Mouse (Mus musculus) hindbrain, embryonic 16.5 days (tissue): Measurements from ENCODE around the gene Gm45062. TPM values are rescaled to one million over a fixed set of nuclear protein-coding genes. Genes with fewer than 3 reads are reported as not detected.
A peak's percentile ranks its signal among the peaks of the same experiment; 100 is the strongest.

Experiments used
- ATAC-seq: fragments of 200-750 bp; cut with Nextera tagmentation; 2 replicates; pipeline ENCODE4 v1.8.0; 2017; ENCODE audit warnings: moderate TSS enrichment, moderate library complexity
- H3K27ac ChIP-seq: fragments of 300-500 bp; sonication (generic); 2 replicates; pipeline ENCODE4 v1.5.1; 2014; ENCODE audit warnings: low read depth, mild to moderate bottlenecking, control low read depth, low read length, moderate library complexity
- H3K27me3 ChIP-seq: fragments of 300-500 bp; sonication (generic); replicated peaks from 2 replicates; pipeline ENCODE4 v1.6.1; 2014; ENCODE audit warnings: low read length; ENCODE audit not compliant: control insufficient read depth, insufficient read depth
- H3K36me3 ChIP-seq: fragments of 300-500 bp; sonication (generic); 2 replicates; pipeline ENCODE4 v1.6.1; 2014; ENCODE audit warnings: mild to moderate bottlenecking, low read length, moderate library complexity, mixed read lengths; ENCODE audit not compliant: control insufficient read depth, insufficient read depth
- H3K4me1 ChIP-seq: fragments of 300-500 bp; sonication (generic); 2 replicates; pipeline ENCODE4 v1.6.1; 2014; ENCODE audit warnings: low read depth, low read length; ENCODE audit not compliant: control insufficient read depth, insufficient read depth
- H3K4me2 ChIP-seq: fragments of 300-500 bp; sonication (generic); 2 replicates; pipeline ENCODE4 v1.6.1; 2014; ENCODE audit warnings: mild to moderate bottlenecking, low read length, control low read depth, moderate library complexity
- H3K4me3 ChIP-seq: fragments of 300-500 bp; sonication (generic); 2 replicates; pipeline ENCODE4 v1.5.1; 2014; ENCODE audit warnings: mild to moderate bottlenecking, low read length, control low read depth, moderate library complexity
- H3K9ac ChIP-seq: fragments of 300-500 bp; sonication (generic); 2 replicates; pipeline ENCODE4 v1.6.1; 2014; ENCODE audit warnings: low read depth, mild to moderate bottlenecking, control low read depth, low read length, moderate library complexity
- H3K9me3 ChIP-seq: fragments of 300-500 bp; sonication (generic); 2 replicates; pipeline ENCODE4 v1.6.1; 2014; ENCODE audit warnings: mild to moderate bottlenecking, low read length, moderate library complexity; ENCODE audit not compliant: control insufficient read depth
- WGBS: fragments of 180-500 bp; shearing (Covaris S2); extraction: QIAGEN DNeasy Blood & Tissue Kit; methylation state at CpG from one replicate; pipeline ENCODE4 v1.1.7; 2014; 5-methylcytosine and 5-hydroxymethylcytosine counted together
- polyA plus RNA-seq: library from polyadenylated mRNA; unstranded; fragments of >200 nt; fragmentation: Nextera tagmentation; extraction: Ambion mirVana; gene quantifications from 2 replicates; pipeline ENCODE4 v1.2.1, GENCODE M21; 2015

Gm45062 gene
- polyA plus RNA-seq, 1 experiment from 2014 or later, result 11.1 TPM

DNA sequence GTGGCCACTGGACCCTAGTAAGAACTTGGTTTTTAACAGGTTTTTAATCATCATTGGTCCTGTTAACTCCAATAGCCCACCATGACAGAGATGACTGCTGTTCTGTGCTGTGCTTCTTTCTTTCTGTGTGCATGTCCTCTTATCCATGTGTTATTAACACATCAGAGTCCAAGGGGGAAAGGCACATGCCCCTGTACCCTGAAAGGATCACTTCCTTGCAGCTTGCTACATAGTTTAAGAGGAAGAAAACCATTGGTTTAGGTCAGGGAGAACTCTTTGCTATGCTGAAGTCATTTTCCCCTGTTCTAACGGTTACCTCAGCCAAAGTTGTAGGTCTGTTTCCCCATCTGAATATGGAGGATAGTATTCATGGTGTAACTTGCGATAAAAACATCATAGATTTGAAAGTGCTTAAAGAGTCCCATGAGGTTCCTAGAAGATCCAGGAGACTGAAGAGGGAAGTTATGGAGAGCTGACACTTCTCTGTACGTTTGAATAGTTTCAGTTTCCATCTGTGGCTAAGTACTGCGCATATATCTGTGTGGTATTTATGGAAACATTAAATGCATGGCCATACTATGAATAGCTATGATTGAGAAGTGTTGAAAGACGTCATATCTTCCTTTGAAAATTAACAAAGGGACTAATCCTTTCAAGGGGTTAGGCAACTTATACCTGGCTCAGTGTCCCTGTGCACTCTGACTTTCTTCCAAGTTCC, 236.0 kb downstream of the Gm45062 start:
- no peaks in the 10 kb centered on the region; the same call in 1 of the 2 replicates for H3K9me3 ChIP-seq
- H3K9ac ChIP-seq, result no peak overlapping the region
- no peaks in the 10 kb centered on the region for H3K4me1 ChIP-seq
- H3K27ac ChIP-seq, result no peak overlapping the region
- H3K27me3 ChIP-seq, result no peaks in the 10 kb centered on the region
- no peak for ATAC-seq
- no peaks in the 10 kb centered on the region for H3K36me3 ChIP-seq
- 87% methylated on average over 5 of the region's 5 CpGs for WGBS
- no peak overlapping the region for H3K4me3 ChIP-seq
- H3K4me2 ChIP-seq, result no peak overlapping the region

DNA sequence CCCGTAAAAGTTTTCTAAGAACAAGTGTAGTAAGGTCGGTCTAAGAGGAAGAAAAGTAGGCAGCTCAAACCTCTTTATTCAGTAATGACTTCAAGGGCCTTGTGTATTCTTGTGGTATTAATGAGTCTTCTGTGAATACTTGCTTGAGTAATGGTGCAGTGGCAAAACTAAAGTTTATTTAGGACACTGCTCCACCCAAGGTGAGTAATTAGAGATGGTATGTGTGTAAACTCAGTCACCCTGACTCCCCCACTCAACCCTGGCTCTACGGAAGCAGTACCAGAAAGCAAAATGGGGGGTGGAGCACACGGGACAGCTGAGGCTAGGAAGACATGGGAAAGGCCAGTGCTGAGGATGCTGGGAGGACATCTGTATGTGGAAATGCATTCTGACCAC, 236.6 kb downstream of the Gm45062 start:
- no peak for ATAC-seq
- no peaks in the 10 kb centered on the region for H3K4me1 ChIP-seq
- H3K27ac ChIP-seq, result no peak overlapping the region
- no peak overlapping the region for H3K4me3 ChIP-seq
- H3K27me3 ChIP-seq, result no peaks in the 10 kb centered on the region
- H3K36me3 ChIP-seq, result no peaks in the 10 kb centered on the region
- H3K9ac ChIP-seq, result no peak overlapping the region
- H3K4me2 ChIP-seq, result no peak overlapping the region
- H3K9me3 ChIP-seq, result no peaks in the 10 kb centered on the region; the same call in 1 of the 2 replicates
- WGBS, result 94% methylated on average over 4 of the region's 4 CpGs

DNA sequence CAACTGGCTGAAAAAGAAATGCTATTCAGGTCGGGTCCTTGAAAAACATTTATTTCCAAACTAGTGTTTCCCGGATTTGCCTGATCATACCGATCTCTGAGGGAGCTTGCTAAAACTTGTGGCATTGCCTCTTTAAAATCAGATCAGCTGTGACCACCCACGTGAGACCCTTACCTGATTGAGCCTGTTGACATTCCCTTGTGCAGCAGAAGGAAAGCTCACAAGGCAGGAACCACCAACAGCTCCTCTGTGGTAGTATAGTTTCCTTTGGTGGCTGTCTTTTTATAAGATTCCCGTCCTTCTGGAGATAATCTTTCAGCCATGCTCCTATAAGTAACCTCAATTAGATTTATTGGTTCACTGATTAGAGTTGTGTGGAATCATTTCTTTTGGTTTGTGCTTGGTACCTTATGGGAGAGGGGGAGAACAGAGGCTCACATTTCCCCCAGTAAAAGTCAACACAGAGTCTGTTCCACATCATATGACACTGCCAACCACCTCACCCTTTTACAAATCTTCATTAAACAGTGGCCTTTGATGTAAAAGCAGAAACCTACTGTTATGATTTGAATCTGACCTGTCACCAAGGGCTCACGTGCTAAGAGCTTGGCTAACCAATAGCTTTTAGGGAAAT, 238.1 kb downstream of the Gm45062 start:
- Histone ChIP-seq H3K4me3 (no peak overlapping the region), H3K4me1 (no peaks in the 10 kb centered on the region)

DNA sequence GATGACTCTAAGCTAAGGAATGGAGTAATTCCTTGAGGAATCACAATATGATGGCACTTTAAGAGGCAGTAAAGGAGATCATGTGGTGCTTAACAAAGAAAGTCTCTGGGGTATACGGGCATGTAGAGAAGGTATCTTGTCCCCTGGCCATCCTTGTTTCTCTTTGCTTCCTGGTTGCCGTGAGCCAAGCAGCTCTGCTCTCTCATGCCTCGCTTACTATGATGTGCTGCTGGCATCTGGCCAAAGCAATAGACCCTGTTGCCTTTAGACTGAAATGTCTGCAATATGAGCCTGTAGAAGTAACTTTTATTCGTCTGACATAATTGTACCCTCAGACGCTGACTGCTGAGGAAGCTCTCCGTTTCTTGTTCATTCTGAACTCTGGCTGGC, 238.6 kb downstream of the Gm45062 start:
- 59% methylated on average over 6 of the region's 6 CpGs for WGBS
- Histone ChIP-seq H3K4me2 (no peak overlapping the region), H3K4me1 (no peaks in the 10 kb centered on the region), H3K9me3 (no peaks in the 10 kb centered on the region; the same call in 1 of the 2 replicates), H3K36me3 (no peaks in the 10 kb centered on the region), H3K27ac (no peak overlapping the region), H3K4me3 (no peak overlapping the region), H3K9ac (no peak overlapping the region), H3K27me3 (no peaks in the 10 kb centered on the region)
- no peak for ATAC-seq

More for the DNA sequence above, 238.1 kb downstream of the Gm45062 start:
- H3K9me3 ChIP-seq, result no peaks in the 10 kb centered on the region; the same call in 1 of the 2 replicates
- no peak overlapping the region for H3K9ac ChIP-seq
- no peaks in the 10 kb centered on the region for H3K36me3 ChIP-seq
- ATAC-seq, result no peak
- no peak overlapping the region for H3K27ac ChIP-seq
- WGBS, result 78% methylated on average over 6 of the region's 6 CpGs
- no peaks in the 10 kb centered on the region for H3K27me3 ChIP-seq
- H3K4me2 ChIP-seq, result no peak overlapping the region

DNA sequence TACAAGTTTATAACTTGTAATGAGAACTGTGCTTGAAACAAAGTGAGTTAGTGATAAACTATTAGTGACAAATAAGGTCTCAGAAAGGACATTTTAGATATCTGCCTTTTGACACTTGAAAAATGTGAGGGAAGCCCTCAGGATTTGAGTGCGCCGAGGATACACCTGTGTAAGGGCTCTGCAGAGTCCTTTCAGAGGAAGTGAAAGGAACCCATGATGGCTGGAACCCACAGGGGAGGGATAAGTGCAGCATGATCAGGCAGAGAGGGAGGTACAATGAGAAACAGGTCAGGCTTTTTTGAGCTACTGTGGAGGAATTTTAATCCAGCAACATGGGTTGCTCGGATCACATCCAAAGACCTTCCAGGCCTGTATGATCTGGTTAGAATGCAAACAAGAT, 239.7 kb downstream of the Gm45062 start:
- H3K36me3 ChIP-seq, result no peaks in the 10 kb centered on the region
- no peak overlapping the region for H3K27ac ChIP-seq
- 94% methylated on average over 3 of the region's 3 CpGs for WGBS
- H3K9me3 ChIP-seq, result no peaks in the 10 kb centered on the region; the same call in 1 of the 2 replicates
- H3K4me3 ChIP-seq, result no peak overlapping the region
- no peak overlapping the region for H3K9ac ChIP-seq
- H3K4me2 ChIP-seq, result no peak overlapping the region
- ATAC-seq, result no peak
- no peaks in the 10 kb centered on the region for H3K27me3 ChIP-seq
- no peaks in the 10 kb centered on the region for H3K4me1 ChIP-seq

DNA sequence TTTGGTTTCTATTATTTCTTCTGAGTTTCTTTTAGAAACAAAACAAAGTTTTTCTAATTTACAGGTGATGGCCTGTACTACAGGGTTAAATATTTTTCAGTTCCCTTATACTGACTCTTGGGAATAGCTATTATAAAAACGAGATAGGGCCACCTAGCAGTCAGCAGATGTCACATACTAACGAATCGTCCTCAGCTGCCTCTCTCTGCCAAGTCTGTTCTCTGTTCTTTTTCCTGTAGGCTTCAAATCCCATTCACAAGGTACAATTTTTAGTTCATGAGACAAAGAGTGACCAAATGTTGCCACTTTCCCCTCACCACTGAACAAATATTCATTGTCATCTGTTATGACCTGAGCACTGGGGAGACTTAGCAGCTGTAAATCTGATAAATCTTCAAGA, 244.7 kb downstream of the Gm45062 start:
- H3K4me3 ChIP-seq, result no peak overlapping the region
- H3K27ac ChIP-seq, result no peak overlapping the region
- no peaks in the 10 kb centered on the region for H3K36me3 ChIP-seq
- H3K4me1 ChIP-seq, result peaks cover 4% of the 10 kb centered on the region
- no peaks in the 10 kb centered on the region for H3K27me3 ChIP-seq
- no peak overlapping the region for H3K9ac ChIP-seq
- no peaks in the 10 kb centered on the region; the same call in 1 of the 2 replicates for H3K9me3 ChIP-seq
- no peak overlapping the region for H3K4me2 ChIP-seq
- no peak for ATAC-seq
- WGBS, result 26% methylated on average over 3 of the region's 3 CpGs

DNA sequence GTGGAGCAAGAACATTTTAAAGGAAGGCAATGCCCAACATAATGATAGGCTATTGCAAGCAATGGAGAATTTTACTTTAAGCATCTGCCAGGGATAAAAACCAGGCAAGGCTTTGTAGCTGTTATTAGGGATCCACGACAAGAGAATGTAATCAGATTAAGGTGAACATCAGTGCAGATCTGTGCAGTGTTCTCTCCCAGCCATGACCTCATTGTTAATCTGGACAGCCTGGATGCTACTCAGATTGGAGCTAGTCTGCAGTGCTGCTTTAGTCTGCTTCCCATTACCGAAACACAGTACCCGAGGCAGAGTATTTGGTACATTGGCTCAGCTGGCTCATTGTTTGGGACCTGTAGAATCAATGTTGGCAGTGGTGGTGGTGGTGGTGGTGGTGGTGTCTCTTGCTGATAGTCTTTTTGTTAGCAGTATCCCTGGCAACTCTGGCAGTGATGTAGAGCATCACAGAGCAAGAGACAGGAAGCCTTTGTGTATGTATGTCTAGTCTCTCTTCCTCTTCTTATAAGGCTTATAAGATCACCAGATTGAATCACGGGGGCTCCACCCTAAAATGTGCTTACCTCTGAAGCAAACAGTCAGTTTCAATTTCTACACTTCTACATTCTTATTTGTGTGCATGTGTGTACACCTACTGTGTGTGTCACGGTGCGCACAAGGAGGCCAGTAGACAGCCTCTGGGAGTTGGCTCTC, 245.4 kb downstream of the Gm45062 start:
- Histone ChIP-seq H3K27me3 (no peaks in the 10 kb centered on the region), H3K4me1 (peaks cover 4% of the 10 kb centered on the region), H3K36me3 (no peaks in the 10 kb centered on the region), H3K4me2 (no peak overlapping the region), H3K9me3 (no peaks in the 10 kb centered on the region), H3K27ac (no peak overlapping the region), H3K9ac (no peak overlapping the region), H3K4me3 (no peak overlapping the region)
- no peak for ATAC-seq
- 87% methylated on average over 6 of the region's 6 CpGs for WGBS

DNA sequence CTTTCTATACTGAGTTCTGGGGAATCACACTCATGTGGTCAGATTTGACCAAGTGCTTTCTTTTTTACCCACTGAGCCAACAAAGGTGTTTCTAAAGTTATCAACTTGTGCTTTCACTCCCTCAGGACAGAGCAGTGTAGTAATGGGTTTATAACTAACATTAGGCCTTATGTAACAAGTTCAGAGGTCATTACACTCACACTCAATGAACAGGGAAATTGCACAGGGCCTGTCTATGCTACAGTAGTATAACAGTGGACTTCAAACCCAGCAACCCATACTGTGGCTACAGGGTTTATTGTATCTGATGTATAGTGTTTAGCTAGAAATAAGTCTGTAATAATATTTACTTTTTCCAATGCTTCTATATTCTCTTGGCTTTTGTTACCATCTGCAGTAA, 247.4 kb downstream of the Gm45062 start:
- H3K9ac ChIP-seq, result no peak overlapping the region
- no peaks in the 10 kb centered on the region for H3K9me3 ChIP-seq
- ATAC-seq, result no peak
- no peaks in the 10 kb centered on the region for H3K36me3 ChIP-seq
- H3K4me2 ChIP-seq, result no peak overlapping the region
- H3K4me1 ChIP-seq, result peaks cover 6% of the 10 kb centered on the region
- no peak overlapping the region for H3K27ac ChIP-seq
- no peaks in the 10 kb centered on the region for H3K27me3 ChIP-seq
- no peak overlapping the region for H3K4me3 ChIP-seq

DNA sequence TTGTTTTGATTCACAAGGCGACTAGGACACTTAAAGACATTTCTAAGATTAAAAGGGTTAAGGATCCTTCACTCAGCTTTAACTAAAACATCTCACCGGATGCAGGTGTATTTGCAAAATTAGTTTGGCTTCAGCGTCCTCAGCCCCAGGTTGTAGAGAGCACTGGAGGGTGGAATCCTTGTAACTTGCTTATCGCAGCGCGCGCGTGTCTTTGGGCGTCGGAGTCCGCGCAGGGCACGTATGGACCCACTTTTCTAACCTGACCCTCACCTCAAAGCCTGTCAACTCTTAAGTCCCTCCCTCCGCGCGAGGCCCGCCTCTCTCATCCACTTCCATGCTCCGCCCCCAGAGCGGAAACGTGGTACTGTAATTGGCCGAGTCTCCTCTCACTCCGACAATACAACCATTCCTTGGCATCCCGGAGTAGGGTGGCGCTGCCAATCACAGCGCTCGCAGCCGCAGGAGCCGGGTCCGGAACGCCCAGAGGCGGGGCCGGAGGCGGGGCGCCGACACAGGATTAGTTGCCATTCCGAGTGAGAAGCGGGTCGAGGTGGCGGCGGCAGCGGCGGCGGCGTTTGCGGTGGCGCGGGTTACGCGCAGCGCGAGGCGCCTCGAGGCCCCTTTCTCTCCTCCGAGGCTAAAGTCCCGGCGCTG, 249.8 kb downstream of the Gm45062 start:
- Histone ChIP-seq H3K4me2 (peak overlapping the region; percentile 79), H3K9ac (peak overlapping the region; percentile 95), H3K4me1 (peaks cover 17% of the 10 kb centered on the region), H3K9me3 (no peaks in the 10 kb centered on the region), H3K27me3 (no peaks in the 10 kb centered on the region), H3K36me3 (no peaks in the 10 kb centered on the region), H3K4me3 (peak overlapping the region; percentile 97), H3K27ac (peak overlapping the region; percentile 100)
- under 1% methylated on average over 45 of the region's 56 CpGs for WGBS
- ATAC-seq, result peak; percentile 98
